Mouse (Mus musculus) heart, postnatal 25 days (tissue): Measurements from ENCODE around the gene Apba1. TPM values are rescaled to one million over a fixed set of nuclear protein-coding genes. Genes with fewer than 3 reads are reported as not detected.
A peak's percentile ranks its signal among the peaks of the same experiment; 100 is the strongest.

Experiments
- DNase-seq: peaks from one replicate; pipeline ENCODE4 v3.0.0; 2022; ENCODE audit warnings: low spot score
- intact Hi-C: fragments of 180-260 bp; cut with DNase I; formaldehyde crosslinking; loops from one replicate; pipeline ENCODE4 v1.15.1; 2025
- total RNA-seq, 2 experiments: library from RNA; stranded (reverse); gene quantifications; 2 replicates each; pipeline ENCODE4 v1.2.3; 2021

Apba1 gene
- total RNA-seq, 2 experiments from 2014 or later = 3.7 to 3.9 TPM

GRCm38 (mm10) chr19:23863959-23864358 is 105.3 kb downstream of the Apba1 start:
- intact Hi-C loops = loop anchor here (5.0 kb wide), 1 partner anchor 403 kb away; no protein-coding TSS in a partner anchor
- DNase-seq = peak; percentile 45

GRCm38 (mm10) chr19:23866045-23866444 is 107.4 kb downstream of the Apba1 start:
- no peak for DNase-seq
- intact Hi-C loops = no loop called here

- intact Hi-C loops = no loop called here
- DNase-seq = no peak
These were observed 108.4 kb downstream of the Apba1 start for GRCm38 (mm10) chr19:23867052-23867451.

GRCm38 (mm10) chr19:23867589-23867988 is 108.9 kb downstream of the Apba1 start:
- intact Hi-C loops = no loop called here
- no peak for DNase-seq

GRCm38 (mm10) chr19:23874502-23874901 is 115.8 kb downstream of the Apba1 start:
- intact Hi-C loops = no loop called here
- no peak for DNase-seq

GRCm38 (mm10) chr19:23875819-23876218 is 117.1 kb downstream of the Apba1 start:
- DNase-seq = no peak
- intact Hi-C loops = no loop called here

- intact Hi-C loops = no loop called here
- DNase-seq = peak; percentile 40
These were observed 121.2 kb downstream of the Apba1 start for GRCm38 (mm10) chr19:23879862-23880261.

GRCm38 (mm10) chr19:23886169-23886568 is 127.5 kb downstream of the Apba1 start:
- intact Hi-C loops = no loop called here
- no peak for DNase-seq

- intact Hi-C loops = no loop called here
- DNase-seq = no peak
These were observed 132.7 kb downstream of the Apba1 start for GRCm38 (mm10) chr19:23891421-23891820.

- DNase-seq = no peak
- intact Hi-C loops = no loop called here
These were observed 133.9 kb downstream of the Apba1 start for GRCm38 (mm10) chr19:23892633-23893032.

GRCm38 (mm10) chr19:23893093-23893889 is 134.6 kb downstream of the Apba1 start:
- intact Hi-C loops = no loop called here
- DNase-seq = no peak

- no peak for DNase-seq
- intact Hi-C loops = no loop called here
These were observed 135.3 kb downstream of the Apba1 start for GRCm38 (mm10) chr19:23893946-23894345.

GRCm38 (mm10) chr19:23894822-23895221 is 136.1 kb downstream of the Apba1 start:
- no peak for DNase-seq
- intact Hi-C loops = no loop called here

GRCm38 (mm10) chr19:23896915-23897314 is 138.2 kb downstream of the Apba1 start:
- DNase-seq = no peak
- intact Hi-C loops = no loop called here

GRCm38 (mm10) chr19:23898501-23898900 is 139.8 kb downstream of the Apba1 start:
- intact Hi-C loops = no loop called here
- no peak for DNase-seq

- intact Hi-C loops = no loop called here
- no peak for DNase-seq
These were observed 142.5 kb downstream of the Apba1 start for GRCm38 (mm10) chr19:23901177-23901576.

- intact Hi-C loops = no loop called here
- no peak for DNase-seq
These were observed 143.1 kb downstream of the Apba1 start for GRCm38 (mm10) chr19:23901768-23902167.

GRCm38 (mm10) chr19:23903066-23903465 is 144.4 kb downstream of the Apba1 start:
- no peak for DNase-seq
- intact Hi-C loops = no loop called here

GRCm38 (mm10) chr19:23904922-23905321 is 146.2 kb downstream of the Apba1 start:
- no peak for DNase-seq
- intact Hi-C loops = no loop called here

- DNase-seq = no peak
- intact Hi-C loops = no loop called here
These were observed 147.1 kb downstream of the Apba1 start for GRCm38 (mm10) chr19:23905772-23906171.

GRCm38 (mm10) chr19:23910345-23910744 is 151.7 kb downstream of the Apba1 start:
- no peak for DNase-seq
- intact Hi-C loops = no loop called here
